In the genomic region with DNA sequence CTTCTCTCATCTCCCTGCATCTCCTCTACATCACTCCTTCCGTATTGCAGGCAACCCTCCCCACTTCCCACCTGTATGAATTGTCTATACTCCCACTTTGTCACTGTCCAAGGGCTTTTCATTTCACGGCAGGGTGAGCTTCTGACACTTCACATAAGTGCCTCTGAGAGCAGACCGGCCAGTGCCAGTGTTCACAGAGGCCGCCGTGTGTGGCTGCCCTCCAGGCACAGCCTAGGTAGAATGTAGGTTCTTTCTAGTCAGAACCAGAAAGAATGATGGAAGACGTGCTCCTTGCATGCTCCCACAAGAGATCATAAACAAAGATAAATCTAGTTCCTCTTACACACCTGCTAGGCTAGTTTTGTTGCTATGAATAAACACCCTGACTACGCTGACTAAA, we compare ENCODE assay signal across 15 mouse cellular contexts.
"Had no signal": no experiment of that assay in that cellular context is flagged by ENCODE, and none has a peak within 500 bp of the region (broad histone marks: within the 10 kb centered on the region; RNA-seq: fewer than 3 reads in every experiment).

No protein-coding gene starts in this region.

- H3K36me3 ChIP-seq: limb, embryonic 12.5 days; liver, embryonic 13.5 days; lung, embryonic 15.5 days; midbrain, embryonic 15.5 days; neural tube, embryonic 12.5 days; stomach, embryonic 15.5 days had no signal

- H3K4me2 ChIP-seq: hindbrain, embryonic 13.5 days; limb, embryonic 12.5 days; liver, embryonic 13.5 days; lung, embryonic 15.5 days; midbrain, embryonic 11.5 days; midbrain, embryonic 15.5 days; neural tube, embryonic 12.5 days; stomach, embryonic 15.5 days had no signal

- H3K4me1 ChIP-seq: hindbrain, embryonic 13.5 days; limb, embryonic 12.5 days; liver, embryonic 13.5 days; lung, embryonic 15.5 days; midbrain, embryonic 15.5 days; neural tube, embryonic 12.5 days; stomach, embryonic 15.5 days had no signal

- H3K27me3 ChIP-seq: limb, embryonic 12.5 days; liver, embryonic 13.5 days; lung, embryonic 15.5 days; midbrain, embryonic 15.5 days; neural tube, embryonic 12.5 days; stomach, embryonic 15.5 days had no signal

- H3K27ac ChIP-seq: hindbrain, embryonic 13.5 days; hindbrain, postnatal 0 days; limb, embryonic 12.5 days; liver, embryonic 13.5 days; lung, embryonic 15.5 days; midbrain, embryonic 15.5 days; neural tube, embryonic 12.5 days; stomach, embryonic 15.5 days had no signal

- H3K9me3 ChIP-seq: hindbrain, embryonic 13.5 days; limb, embryonic 12.5 days; liver, embryonic 13.5 days; lung, embryonic 15.5 days; midbrain, embryonic 15.5 days; neural tube, embryonic 12.5 days; stomach, embryonic 15.5 days had no signal

- DNase-seq: liver; liver, embryonic 13.5 days; liver, postnatal 0 days; retina, postnatal 1 day; right cerebral cortex, postnatal 14 days; thymus, adult 2 months; thymus, postnatal 25 days had no signal

- H3K9ac ChIP-seq: hindbrain, embryonic 13.5 days; limb, embryonic 12.5 days; liver, embryonic 13.5 days; liver, postnatal 0 days; lung, embryonic 15.5 days; midbrain, embryonic 15.5 days; neural tube, embryonic 12.5 days; stomach, embryonic 15.5 days had no signal

- ATAC-seq: hindbrain, postnatal 0 days; liver, postnatal 0 days; midbrain, embryonic 15.5 days had no signal

- H3K4me3 ChIP-seq: hindbrain, embryonic 13.5 days; limb, embryonic 12.5 days; liver, embryonic 13.5 days; lung, embryonic 15.5 days; midbrain, embryonic 15.5 days; neural tube, embryonic 12.5 days; stomach, embryonic 15.5 days had no signal
